Mouse (Mus musculus) ES-Bruce4 (cell line): ENCODE measurements around the gene Ywhae.

Source experiments
- CTCF ChIP-seq: IDR thresholded peaks from one replicate; pipeline ENCODE4 v1.8.1; 2011; ENCODE audit warnings: low read depth, low read length
- EP300 ChIP-seq: IDR thresholded peaks from 2 replicates; pipeline ENCODE4 v1.6.1; 2011; ENCODE audit warnings: low read depth, low read length; ENCODE audit not compliant: insufficient read depth
- POLR2A ChIP-seq: IDR thresholded peaks from one replicate; pipeline ENCODE4 v1.8.1; 2011; ENCODE audit warnings: low read length; ENCODE audit not compliant: insufficient read depth

- TF ChIP-seq POLR2A (no peak), EP300 (no peak), CTCF (peak; percentile 46)
These were observed 43.2 kb downstream of the Ywhae start for GRCm38 (mm10) chr11:75775919-75776318.
